Mouse (Mus musculus) lung, adult 2 months (tissue): ENCODE data around the gene Exoc6b.

ENCODE experiments used
- CTCF ChIP-seq: fragments of 200-500 bp; IDR thresholded peaks from 2 replicates; pipeline ENCODE4 v1.5.1; 2011; ENCODE audit warnings: mild to moderate bottlenecking, low read length, control low read depth; ENCODE audit not compliant: insufficient read depth
- POLR2A ChIP-seq: fragments of 200-500 bp; IDR thresholded peaks from 2 replicates; pipeline ENCODE4 v1.6.1; 2011; ENCODE audit warnings: low read depth, mild to moderate bottlenecking, control low read depth, low read length, borderline replicate concordance; ENCODE audit errors: extremely low read depth

GRCm38 (mm10) chr6:84875869-84876268 is 193.4 kb downstream of the Exoc6b start:
- no peak for TF ChIP-seq POLR2A
- TF ChIP-seq CTCF = no peak
